Mouse (Mus musculus) E14TG2a.4 (cell line): ENCODE measurements around the gene Iqch.

Experiments used
- CTCF ChIP-seq: conservative IDR thresholded peaks from 2 replicates; pipeline ENCODE4 v1.5.1; 2014; ENCODE audit warnings: low read length
- NANOG ChIP-seq: IDR thresholded peaks from 2 replicates; pipeline ENCODE4 v1.6.1; 2014; ENCODE audit warnings: borderline replicate concordance, low read length, mixed read lengths
- POU5F1 ChIP-seq: IDR thresholded peaks from 2 replicates; pipeline ENCODE4 v1.6.1; 2014; ENCODE audit warnings: low read length, borderline replicate concordance

- TF ChIP-seq CTCF = no peak
- no peak for TF ChIP-seq NANOG
- no peak for TF ChIP-seq POU5F1
Measured at GRCm38 (mm10) chr9:63568808-63569207, 33.5 kb downstream of the Iqch start.
